Mouse (Mus musculus) hindbrain, embryonic 14.5 days (tissue): Measurements from ENCODE around the gene Rerg. TPM values are rescaled to one million over a fixed set of nuclear protein-coding genes. Genes with fewer than 3 reads are reported as not detected.

ENCODE experiments used
- ATAC-seq: fragments of 200-750 bp; cut with Nextera tagmentation; 2 replicates; pipeline ENCODE4 v1.8.0; 2017; ENCODE audit warnings: moderate number of reproducible peaks, mild to moderate bottlenecking, moderate TSS enrichment, moderate library complexity; ENCODE audit not compliant: low FRiP score
- DNase-seq: peaks from one replicate; pipeline ENCODE4 v3.0.0-alpha.2; 2015; ENCODE audit warnings: low spot score
- H3K27ac ChIP-seq: fragments of 300-500 bp; sonication (generic); 2 replicates; pipeline ENCODE4 v1.5.1; 2014; ENCODE audit warnings: mild to moderate bottlenecking, moderate library complexity
- H3K27me3 ChIP-seq: fragments of 300-500 bp; sonication (generic); 2 replicates; pipeline ENCODE4 v1.6.1; 2014; ENCODE audit warnings: mild to moderate bottlenecking, low read length, mixed read lengths; ENCODE audit not compliant: control insufficient read depth, insufficient read depth
- H3K36me3 ChIP-seq: fragments of 300-500 bp; sonication (generic); replicated peaks from 2 replicates; pipeline ENCODE4 v1.6.1; 2014; ENCODE audit not compliant: control insufficient read depth, insufficient read depth
- H3K4me1 ChIP-seq: fragments of 300-500 bp; sonication (generic); replicated peaks from 2 replicates; pipeline ENCODE4 v1.6.1; 2014; ENCODE audit warnings: antibody characterized with exemption, low read length, mixed read lengths; ENCODE audit not compliant: control insufficient read depth, insufficient read depth
- H3K4me2 ChIP-seq: fragments of 300-500 bp; sonication (generic); replicated peaks from 2 replicates; pipeline ENCODE4 v1.6.1; 2014; ENCODE audit warnings: mild to moderate bottlenecking, moderate library complexity
- H3K4me3 ChIP-seq: fragments of 300-500 bp; sonication (generic); replicated peaks from 2 replicates; pipeline ENCODE4 v1.5.1; 2014; ENCODE audit warnings: mild to moderate bottlenecking, low read length
- H3K9ac ChIP-seq: fragments of 300-500 bp; sonication (generic); 2 replicates; pipeline ENCODE4 v1.6.1; 2014
- H3K9me3 ChIP-seq: fragments of 300-500 bp; sonication (generic); 2 replicates; pipeline ENCODE4 v1.6.1; 2016; ENCODE audit warnings: low read length; ENCODE audit not compliant: control insufficient read depth
- WGBS: fragments of 180-500 bp; shearing (Covaris S2); extraction: QIAGEN DNeasy Blood & Tissue Kit; methylation state at CpG from one replicate; pipeline ENCODE4 v1.1.7; 2014; 5-methylcytosine and 5-hydroxymethylcytosine counted together
- polyA plus RNA-seq: library from polyadenylated mRNA; unstranded; fragments of >200 nt; fragmentation: Nextera tagmentation; extraction: Ambion mirVana; gene quantifications from 2 replicates; pipeline ENCODE4 v1.2.1, GENCODE M21; 2014

The Rerg gene
- 6.5 and 8.6 TPM in 2 replicates for polyA plus RNA-seq

DNA sequence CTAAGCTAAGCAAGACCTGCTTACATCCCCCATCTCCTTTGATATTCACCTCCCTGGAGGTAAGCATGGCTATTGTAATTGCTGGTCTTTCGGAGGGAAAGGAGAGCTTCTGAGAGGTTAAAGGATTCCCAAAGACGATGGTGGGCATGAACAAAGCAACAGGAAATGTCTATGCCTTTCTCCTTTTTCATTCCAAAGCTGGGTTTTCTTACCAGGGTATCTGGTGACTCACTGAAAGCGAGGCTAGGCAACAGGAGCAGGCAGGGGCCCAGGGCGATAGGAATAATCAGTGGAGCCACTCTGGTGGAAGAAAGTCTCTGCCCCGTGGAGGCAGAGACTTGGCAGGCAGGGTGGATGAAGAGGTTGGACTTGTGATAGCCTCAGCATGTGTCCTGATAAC lies at the start of gene Rerg:
Gene Rerg, minus strand, starts transcription at position 272 of the 400 bp plus-strand sequence.
- Histone ChIP-seq H3K9me3 (no peaks in the 10 kb centered on the region), H3K27ac (no peak within 1 kb of the TSS), H3K27me3 (peaks cover 11% of the 10 kb centered on the region), H3K4me2 (peak within 1 kb of the TSS; percentile 99), H3K36me3 (no peaks in the 10 kb centered on the region), H3K9ac (peak within 1 kb of the TSS; percentile 72), H3K4me3 (peak within 1 kb of the TSS; percentile 49), H3K4me1 (0 out of 2 replicates have a peak, but pooled peaks cover 5% of the 10 kb centered on the region)
- ATAC-seq (no peak), DNase-seq (no peak)
- WGBS, result 17% methylated on average over 5 of the region's 5 CpGs

DNA sequence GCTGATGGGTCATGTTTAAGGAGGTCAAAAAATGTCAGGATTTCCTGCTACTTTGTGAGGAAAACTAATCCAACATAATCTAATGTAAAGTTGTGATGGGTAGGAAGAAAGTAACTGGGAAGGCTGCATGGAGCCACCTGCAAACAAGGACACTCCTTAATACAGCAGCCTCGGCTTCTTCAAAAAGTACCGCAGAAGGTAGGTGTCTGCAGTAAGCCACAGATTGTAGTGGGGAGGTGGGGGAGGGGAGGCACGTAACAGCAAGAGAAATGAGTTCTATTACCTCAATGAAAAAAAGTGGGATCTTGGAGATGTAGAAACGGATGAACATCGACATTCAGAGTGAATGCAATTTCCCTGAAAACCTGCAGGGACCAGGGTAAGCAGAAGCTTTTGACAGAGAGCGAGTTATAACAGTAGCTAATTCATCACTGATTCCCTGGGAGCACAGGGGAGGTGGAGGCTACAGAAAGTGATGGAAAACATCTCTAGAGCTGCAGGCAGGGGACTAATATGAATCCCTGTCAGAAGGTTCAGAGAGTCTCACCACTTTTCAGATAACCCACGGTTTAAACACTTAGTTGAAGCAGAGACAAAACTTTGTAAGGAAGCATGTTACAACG lies 47.7 kb upstream of the Rerg start:
- Histone ChIP-seq H3K4me3 (no peak overlapping the region), H3K4me1 (no peaks in the 10 kb centered on the region), H3K9me3 (no peaks in the 10 kb centered on the region), H3K4me2 (no peak overlapping the region), H3K36me3 (no peaks in the 10 kb centered on the region), H3K27me3 (no peaks in the 10 kb centered on the region), H3K27ac (no peak overlapping the region), H3K9ac (no peak overlapping the region)
- ATAC-seq, result no peak
- peak; percentile 35 for DNase-seq
- 80% methylated on average over 8 of the region's 8 CpGs for WGBS

DNA sequence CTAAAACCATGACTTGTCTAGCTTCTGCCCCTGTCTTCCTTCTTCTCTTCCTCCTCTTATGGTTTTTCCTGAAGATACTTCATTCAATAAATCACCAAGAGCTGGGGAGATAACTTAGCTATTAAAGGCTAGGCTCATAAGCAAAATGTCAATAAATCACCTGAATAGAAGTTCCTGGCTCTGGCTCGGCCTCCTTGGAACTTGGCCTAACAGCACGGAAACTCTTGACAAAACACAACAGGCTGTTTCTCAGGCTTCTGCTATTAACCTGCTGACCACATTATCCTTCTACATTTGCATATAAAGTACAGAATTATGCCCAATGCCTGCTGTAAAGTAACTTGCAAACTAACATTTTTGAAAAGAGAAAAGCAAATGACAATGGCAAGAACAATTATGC lies 41.1 kb upstream of the Rerg start:
- DNase-seq, result no peak
- Histone ChIP-seq H3K4me3 (no peak overlapping the region), H3K36me3 (no peaks in the 10 kb centered on the region), H3K9ac (no peak overlapping the region), H3K4me2 (no peak overlapping the region), H3K27me3 (no peaks in the 10 kb centered on the region), H3K4me1 (no peaks in the 10 kb centered on the region), H3K9me3 (no peaks in the 10 kb centered on the region), H3K27ac (no peak overlapping the region)
- WGBS, result 66% methylated on average over 2 of the region's 2 CpGs
- ATAC-seq, result no peak

DNA sequence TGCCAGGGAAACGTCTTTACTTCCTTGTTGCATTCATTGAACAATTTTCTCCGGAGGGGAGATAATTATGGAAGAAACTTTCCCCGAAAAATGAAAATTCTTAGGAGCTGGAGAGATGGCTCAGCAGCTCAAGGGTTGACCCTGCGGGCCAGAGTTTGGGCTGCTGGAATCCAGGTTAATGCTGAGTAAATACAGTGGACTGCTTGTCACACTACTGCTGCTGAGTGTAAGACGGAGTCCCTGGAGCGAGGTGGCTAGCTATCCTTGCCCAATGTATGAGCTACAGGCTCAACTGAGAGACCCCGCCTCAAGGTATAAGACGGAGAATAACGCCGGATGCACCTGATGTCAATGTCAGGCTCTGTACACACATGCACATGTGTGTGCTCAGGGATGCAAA lies 40.7 kb upstream of the Rerg start:
- Histone ChIP-seq H3K27me3 (no peaks in the 10 kb centered on the region), H3K9ac (no peak overlapping the region), H3K9me3 (no peaks in the 10 kb centered on the region), H3K4me2 (no peak overlapping the region), H3K36me3 (no peaks in the 10 kb centered on the region), H3K4me3 (no peak overlapping the region), H3K27ac (no peak overlapping the region), H3K4me1 (no peaks in the 10 kb centered on the region)
- 95% methylated on average over 10 of the region's 10 CpGs for WGBS
- ATAC-seq (no peak), DNase-seq (no peak)

DNA sequence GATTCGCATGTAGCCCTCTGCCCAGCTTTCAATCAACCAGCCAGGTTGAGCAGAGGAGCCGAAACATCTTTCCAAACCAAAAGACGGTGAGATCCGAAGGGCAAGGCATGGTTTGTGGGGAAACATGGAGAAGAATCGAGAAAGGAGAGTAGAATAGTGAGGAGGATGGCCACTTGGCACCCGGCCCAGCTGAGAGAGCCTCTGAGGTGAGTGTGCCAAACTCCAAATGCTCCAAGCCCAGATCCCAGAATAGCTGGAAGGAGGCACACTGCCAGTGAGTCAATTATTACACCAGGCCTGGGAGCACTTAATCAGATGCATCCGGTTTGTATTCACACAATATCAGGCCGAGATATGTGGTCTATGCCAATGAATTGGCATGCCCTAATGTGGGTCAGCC lies 39.7 kb upstream of the Rerg start:
- 81% methylated on average over 8 of the region's 8 CpGs for WGBS
- peak; percentile 65; the same call in 1 of the 2 replicates for ATAC-seq
- H3K9ac ChIP-seq, result no peak overlapping the region
- H3K4me1 ChIP-seq, result no peaks in the 10 kb centered on the region
- H3K9me3 ChIP-seq, result no peaks in the 10 kb centered on the region
- no peak overlapping the region for H3K27ac ChIP-seq
- H3K36me3 ChIP-seq, result no peaks in the 10 kb centered on the region
- no peak overlapping the region for H3K4me2 ChIP-seq
- peak; percentile 42 for DNase-seq
- no peaks in the 10 kb centered on the region for H3K27me3 ChIP-seq
- H3K4me3 ChIP-seq, result no peak overlapping the region

DNA sequence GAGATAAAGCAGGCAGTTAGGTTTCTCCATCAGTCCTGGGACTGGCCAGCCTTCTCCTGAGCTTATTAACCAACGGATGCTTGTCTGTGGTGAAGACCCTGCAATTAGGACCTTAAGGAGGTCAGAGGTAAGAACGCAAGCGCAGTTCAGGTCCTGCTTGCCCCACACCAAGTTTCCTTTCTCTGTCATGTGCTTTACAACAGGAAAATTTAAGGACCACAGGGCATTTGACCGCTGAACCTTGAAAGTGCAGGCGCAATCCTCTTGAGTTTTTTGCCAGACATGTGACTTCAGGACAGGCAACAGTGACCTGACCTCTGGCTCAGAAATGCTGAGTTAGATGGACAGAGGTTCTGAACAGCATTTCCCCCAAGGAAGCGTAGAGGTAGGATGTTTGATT lies 36.8 kb upstream of the Rerg start:
- no peaks in the 10 kb centered on the region for H3K9me3 ChIP-seq
- H3K27ac ChIP-seq, result no peak overlapping the region
- no peaks in the 10 kb centered on the region for H3K36me3 ChIP-seq
- H3K4me1 ChIP-seq, result no peaks in the 10 kb centered on the region
- H3K27me3 ChIP-seq, result no peaks in the 10 kb centered on the region
- H3K9ac ChIP-seq, result no peak overlapping the region
- no peak overlapping the region for H3K4me3 ChIP-seq
- DNase-seq, result no peak
- no peak for ATAC-seq
- 97% methylated on average over 6 of the region's 6 CpGs for WGBS
- no peak overlapping the region for H3K4me2 ChIP-seq

DNA sequence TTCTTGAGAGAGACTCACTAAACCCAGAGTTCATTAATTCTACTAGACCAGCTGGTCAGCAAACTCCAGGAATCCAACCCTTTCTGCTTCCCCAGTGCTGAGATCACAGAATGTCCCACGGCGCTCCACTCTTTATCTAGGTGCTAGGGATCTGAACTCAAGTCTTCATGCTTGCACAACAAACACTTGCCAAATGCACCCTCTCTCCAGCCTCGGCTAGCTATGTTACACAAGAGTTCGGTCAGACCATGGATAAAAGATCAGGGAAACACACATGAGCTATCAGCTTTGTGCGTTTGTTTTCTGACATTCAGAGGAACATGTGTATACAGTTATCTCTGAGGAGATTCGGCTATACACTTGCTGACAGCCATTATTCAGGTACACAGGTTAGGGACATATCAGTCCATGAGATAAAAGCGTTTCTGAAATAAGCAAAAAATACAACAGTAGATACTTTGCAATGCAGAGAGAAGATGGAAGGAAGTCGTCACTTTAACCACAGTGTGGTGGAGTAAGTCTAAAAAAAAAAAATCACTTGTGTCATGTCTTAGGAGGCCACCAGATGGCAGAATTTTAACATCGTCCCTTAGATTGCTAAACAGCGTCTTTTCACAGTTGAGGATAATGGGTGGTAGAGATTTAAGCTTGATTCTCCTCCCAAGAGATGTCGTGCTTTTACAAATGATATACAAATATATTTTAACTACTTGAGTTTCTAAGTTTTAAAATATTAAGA lies 35.5 kb upstream of the Rerg start:
- H3K4me2 ChIP-seq, result no peak overlapping the region
- H3K27me3 ChIP-seq, result no peaks in the 10 kb centered on the region
- no peak overlapping the region for H3K9ac ChIP-seq
- ATAC-seq, result peak; percentile 51; the same call in 1 of the 2 replicates
- H3K9me3 ChIP-seq, result no peaks in the 10 kb centered on the region
- DNase-seq, result peak; percentile 82
- no peaks in the 10 kb centered on the region for H3K4me1 ChIP-seq
- H3K36me3 ChIP-seq, result no peaks in the 10 kb centered on the region
- 61% methylated on average over 11 of the region's 11 CpGs for WGBS
- no peak overlapping the region for H3K27ac ChIP-seq
- H3K4me3 ChIP-seq, result no peak overlapping the region

DNA sequence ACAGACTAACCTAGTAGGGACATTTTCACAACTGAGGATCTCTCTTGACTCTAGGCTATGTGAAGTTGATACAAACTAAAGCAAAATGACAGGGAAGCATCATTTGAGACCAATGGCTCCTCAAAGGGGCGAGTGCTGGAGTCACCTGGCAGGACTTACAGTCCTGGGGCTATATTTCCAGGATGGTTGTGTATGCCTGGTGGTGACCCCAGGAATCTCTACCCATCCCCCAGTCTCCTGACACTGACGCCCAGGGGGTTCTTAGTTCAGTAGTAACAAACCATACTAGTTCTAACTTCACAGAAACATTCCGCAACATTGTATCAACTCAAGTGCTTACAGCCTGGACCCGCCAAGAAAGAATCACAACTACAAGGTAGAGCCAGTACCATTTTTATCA lies 32.4 kb upstream of the Rerg start:
- no peak overlapping the region for H3K4me3 ChIP-seq
- H3K27ac ChIP-seq, result no peak overlapping the region
- ATAC-seq, result no peak
- DNase-seq, result no peak
- H3K36me3 ChIP-seq, result no peaks in the 10 kb centered on the region
- no peaks in the 10 kb centered on the region for H3K27me3 ChIP-seq
- no peak overlapping the region for H3K4me2 ChIP-seq
- 96% methylated on average over 4 of the region's 4 CpGs for WGBS
- H3K9ac ChIP-seq, result no peak overlapping the region
- no peaks in the 10 kb centered on the region for H3K4me1 ChIP-seq
- H3K9me3 ChIP-seq, result no peaks in the 10 kb centered on the region

DNA sequence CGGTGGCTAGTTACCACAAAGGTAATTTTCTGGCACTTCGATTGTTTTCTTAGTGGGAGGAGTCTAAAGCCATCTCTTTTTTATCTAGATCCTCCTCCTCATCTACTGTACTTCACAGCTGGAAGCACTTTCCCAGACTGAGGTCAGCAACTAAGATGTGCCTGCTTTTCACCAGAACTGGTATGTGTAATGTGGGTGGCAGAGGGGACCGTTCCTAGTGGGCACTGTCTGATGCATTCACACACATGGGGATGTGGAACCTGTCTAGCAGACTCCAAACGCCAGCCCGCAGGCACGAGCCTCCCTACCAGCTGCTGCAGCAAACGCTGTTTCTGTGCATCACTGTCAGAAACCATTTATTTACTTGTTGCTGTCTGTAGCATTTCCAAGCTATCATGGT lies 31.3 kb upstream of the Rerg start:
- no peaks in the 10 kb centered on the region for H3K4me1 ChIP-seq
- H3K36me3 ChIP-seq, result no peaks in the 10 kb centered on the region
- 66% methylated on average over 7 of the region's 7 CpGs for WGBS
- no peak overlapping the region for H3K4me3 ChIP-seq
- H3K27ac ChIP-seq, result no peak overlapping the region
- no peak overlapping the region for H3K4me2 ChIP-seq
- no peaks in the 10 kb centered on the region for H3K9me3 ChIP-seq
- no peaks in the 10 kb centered on the region for H3K27me3 ChIP-seq
- ATAC-seq (no peak), DNase-seq (no peak)
- H3K9ac ChIP-seq, result no peak overlapping the region
